Mouse (Mus musculus): ENCODE results near the gene Mgat5. TPM values are rescaled to one million over a fixed set of nuclear protein-coding genes. Genes with fewer than 3 reads are reported as not detected.
A peak's percentile ranks its signal among the peaks of the same experiment; 100 is the strongest.

The Mgat5 gene
- polyA plus RNA-seq, 1 experiment from 2014 or later, result 5.9 TPM

DNA sequence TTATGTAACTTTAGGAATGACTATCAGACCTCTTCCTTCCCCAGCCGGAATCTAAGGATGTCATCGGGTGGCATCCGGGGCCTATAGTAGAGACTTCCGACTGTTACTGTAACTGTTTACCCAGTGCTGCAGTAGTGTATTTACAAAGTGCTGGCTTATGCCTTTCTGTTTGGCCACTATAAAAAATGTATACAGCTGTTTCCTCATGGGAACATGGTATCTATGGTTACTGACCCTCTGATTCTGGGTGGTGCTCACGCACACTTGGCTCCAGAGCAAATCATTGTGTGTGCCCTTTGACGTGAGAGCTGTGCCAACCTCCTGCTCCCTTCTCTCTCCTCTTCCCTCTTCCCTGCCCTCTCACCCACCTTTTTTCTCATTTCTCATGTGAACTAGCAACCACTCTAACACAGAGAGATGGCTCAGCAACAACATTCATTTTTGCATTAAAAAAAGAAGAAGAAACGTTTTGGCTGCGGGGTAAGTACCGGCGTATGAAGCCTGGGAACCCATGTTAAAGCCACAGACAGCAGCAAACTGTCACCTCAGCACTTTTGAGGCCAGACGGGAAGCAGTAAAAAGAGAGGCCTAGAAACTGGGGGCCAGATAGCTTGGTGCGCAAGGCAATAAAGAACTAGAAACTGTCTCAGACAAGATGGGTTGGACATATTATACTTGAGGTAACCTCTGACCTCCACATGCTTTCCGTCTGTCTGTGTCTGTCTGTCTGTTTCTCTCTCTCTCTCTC, 65.6 kb downstream of the Mgat5 start:
- H3K36me3 ChIP-seq, result no peaks in the 10 kb centered on the region
- peak; percentile 29 for ATAC-seq
- no peaks in the 10 kb centered on the region for H3K9me3 ChIP-seq
- H3K4me2 ChIP-seq (replicated peaks), result no peak overlapping the region
- WGBS, result 66% methylated on average over 13 of the region's 13 CpGs
- peaks cover 7% of the 10 kb centered on the region for H3K4me1 ChIP-seq (replicated peaks)
- H3K9ac ChIP-seq, result no peak overlapping the region
- no peaks in the 10 kb centered on the region for H3K27me3 ChIP-seq (replicated peaks)
- peak overlapping the region; percentile 49; the same call in 1 of the 2 replicates for H3K27ac ChIP-seq
- H3K4me3 ChIP-seq (replicated peaks), result no peak overlapping the region

DNA sequence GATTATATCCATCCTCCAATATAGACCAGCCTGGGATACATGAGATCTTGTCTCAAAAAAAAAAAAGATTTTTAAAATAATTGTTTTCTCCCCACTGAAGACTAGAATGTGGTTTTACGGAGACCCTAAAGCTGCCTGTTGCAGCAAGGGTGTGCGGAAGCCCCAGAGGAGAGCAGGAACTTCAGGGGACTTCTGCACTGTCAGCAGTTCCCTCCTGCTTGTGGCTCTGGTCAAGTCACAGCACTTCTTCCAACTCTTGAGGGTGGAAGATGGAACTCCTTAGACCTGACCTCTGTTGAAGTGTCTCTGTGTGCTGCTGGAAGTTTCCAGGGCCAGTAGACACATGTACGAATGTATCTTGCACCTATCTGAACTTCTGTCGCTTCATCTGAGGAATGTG, 66.3 kb downstream of the Mgat5 start:
- Histone ChIP-seq H3K9ac (no peak overlapping the region), H3K4me3 (replicated peaks) (no peak overlapping the region), H3K9me3 (no peaks in the 10 kb centered on the region), H3K4me2 (replicated peaks) (no peak overlapping the region), H3K27me3 (replicated peaks) (no peaks in the 10 kb centered on the region), H3K27ac (no peak overlapping the region), H3K36me3 (no peaks in the 10 kb centered on the region), H3K4me1 (replicated peaks) (peaks cover 7% of the 10 kb centered on the region)
- ATAC-seq, result no peak
- WGBS, result 85% methylated on average over 4 of the region's 4 CpGs

DNA sequence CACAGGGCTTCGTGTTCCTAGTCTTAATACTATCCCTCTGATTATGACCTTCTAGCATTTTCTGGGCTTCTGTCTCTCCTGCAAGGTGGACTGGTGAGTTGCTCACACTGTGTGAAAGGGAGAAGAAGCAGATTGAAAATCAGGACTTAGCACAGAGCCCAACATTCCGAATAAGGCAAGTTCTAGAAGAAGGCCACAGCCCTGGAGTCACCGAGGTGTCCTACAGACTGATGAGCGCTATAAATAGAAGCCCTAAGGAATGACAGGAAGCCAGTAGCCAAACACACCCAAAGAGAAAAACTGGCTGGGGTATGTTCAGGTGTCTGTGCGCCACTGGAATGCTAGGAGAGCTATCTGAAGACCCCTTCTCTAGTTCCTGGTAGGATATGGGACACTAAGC, 68.5 kb downstream of the Mgat5 start:
- peaks cover 7% of the 10 kb centered on the region for H3K4me1 ChIP-seq (replicated peaks)
- no peak for ATAC-seq
- H3K4me3 ChIP-seq (replicated peaks), result no peak overlapping the region
- H3K27ac ChIP-seq, result no peak overlapping the region
- H3K36me3 ChIP-seq, result no peaks in the 10 kb centered on the region
- no peak overlapping the region for H3K4me2 ChIP-seq (replicated peaks)
- WGBS, result 78% methylated on average over 5 of the region's 5 CpGs
- H3K9me3 ChIP-seq, result no peaks in the 10 kb centered on the region
- no peak overlapping the region for H3K9ac ChIP-seq
- no peaks in the 10 kb centered on the region for H3K27me3 ChIP-seq (replicated peaks)

DNA sequence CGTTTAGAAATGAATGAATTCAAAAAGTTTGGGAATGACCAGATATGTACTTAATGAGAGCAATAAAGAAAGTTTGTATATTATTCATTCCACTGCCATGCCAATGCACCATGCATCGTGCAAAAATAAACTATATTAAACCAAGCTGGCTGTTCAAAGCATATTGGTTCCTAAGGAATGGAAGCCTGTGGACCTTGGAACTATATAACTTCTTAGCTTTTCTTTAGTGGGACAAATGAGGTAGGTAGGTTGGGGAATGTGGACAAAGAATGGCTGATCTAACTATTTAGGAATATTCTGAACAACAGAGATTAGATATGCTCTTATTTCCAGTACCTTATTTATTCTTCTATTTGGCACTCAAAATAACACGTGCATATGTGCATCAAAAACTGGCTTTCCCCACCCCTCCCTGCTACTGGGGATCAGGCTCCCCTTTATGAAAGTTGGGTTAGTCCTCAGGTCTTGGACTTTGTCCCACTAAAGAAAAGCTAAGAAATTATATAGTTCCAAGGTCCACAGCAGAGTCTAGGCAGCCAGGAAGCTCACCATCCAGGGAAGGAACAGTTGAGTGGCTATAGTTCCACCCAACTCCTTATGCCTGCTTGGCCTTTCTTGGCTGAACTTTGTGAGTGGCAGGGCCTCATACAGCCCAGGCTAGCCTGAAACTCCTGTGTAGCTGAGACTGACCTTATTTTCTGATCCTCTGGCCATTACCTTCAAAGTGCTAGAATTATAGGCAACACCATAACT, 70.9 kb downstream of the Mgat5 start:
- no peak overlapping the region for H3K4me2 ChIP-seq (replicated peaks)
- no peaks in the 10 kb centered on the region for H3K27me3 ChIP-seq (replicated peaks)
- H3K27ac ChIP-seq, result peak overlapping the region; percentile 61
- H3K9ac ChIP-seq, result no peak overlapping the region
- H3K4me1 ChIP-seq (replicated peaks), result peaks cover 7% of the 10 kb centered on the region; the same call in 1 of the 2 replicates
- H3K36me3 ChIP-seq, result no peaks in the 10 kb centered on the region
- H3K4me3 ChIP-seq (replicated peaks), result no peak overlapping the region
- 76% methylated on average over 3 of the region's 3 CpGs for WGBS
- ATAC-seq, result peak; percentile 96
- no peaks in the 10 kb centered on the region for H3K9me3 ChIP-seq

DNA sequence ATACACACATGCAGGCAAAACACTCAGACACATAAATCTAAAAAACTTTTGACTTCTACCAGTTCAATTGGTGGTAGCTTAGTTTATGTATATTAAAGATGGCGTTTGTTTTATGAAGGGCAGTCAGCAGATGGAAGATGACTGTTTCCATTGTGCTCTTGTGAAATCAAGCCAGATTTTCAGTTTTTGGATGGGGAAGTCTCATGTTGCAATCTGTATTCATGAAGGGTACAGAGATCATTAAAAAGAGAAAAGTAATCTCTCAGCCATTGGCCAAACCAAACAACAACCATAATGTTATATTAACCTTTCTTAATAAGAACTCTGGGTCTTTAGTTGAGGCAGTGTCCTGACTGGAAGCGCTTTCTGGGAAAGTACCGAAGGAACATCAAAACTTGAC, 73.3 kb downstream of the Mgat5 start:
- Histone ChIP-seq H3K4me2 (replicated peaks) (no peak overlapping the region), H3K27ac (no peak overlapping the region), H3K9me3 (no peaks in the 10 kb centered on the region), H3K4me1 (replicated peaks) (0 out of 2 replicates have a peak, but pooled peaks cover 3% of the 10 kb centered on the region), H3K9ac (no peak overlapping the region), H3K4me3 (replicated peaks) (no peak overlapping the region), H3K36me3 (no peaks in the 10 kb centered on the region), H3K27me3 (replicated peaks) (no peaks in the 10 kb centered on the region)
- WGBS, result 87% methylated on average over 3 of the region's 3 CpGs
- no peak for ATAC-seq

DNA sequence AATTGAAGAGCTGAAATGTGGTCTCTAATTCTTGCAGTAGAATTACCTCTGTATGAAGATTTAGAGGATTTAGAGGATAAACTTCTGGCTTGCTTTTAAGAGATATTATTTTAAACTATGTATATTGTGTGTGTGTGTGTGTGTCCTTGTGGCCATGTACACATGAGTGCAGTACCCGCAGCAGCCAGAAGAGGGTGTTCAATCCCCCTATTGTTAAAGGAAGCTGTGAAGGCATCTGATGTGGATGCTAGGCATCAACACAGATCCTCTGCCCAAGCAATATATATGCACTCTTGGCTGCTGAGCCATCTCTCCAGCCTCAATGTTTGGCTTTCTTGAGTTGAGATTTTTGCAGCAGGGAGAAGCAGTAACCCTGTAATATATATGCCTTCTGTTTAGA, 75.4 kb downstream of the Mgat5 start:
- ATAC-seq, result no peak
- Histone ChIP-seq H3K27me3 (replicated peaks) (no peaks in the 10 kb centered on the region), H3K27ac (no peak overlapping the region), H3K4me3 (replicated peaks) (no peak overlapping the region), H3K9ac (no peak overlapping the region), H3K36me3 (no peaks in the 10 kb centered on the region), H3K4me2 (replicated peaks) (no peak overlapping the region), H3K4me1 (replicated peaks) (no peaks in the 10 kb centered on the region), H3K9me3 (no peaks in the 10 kb centered on the region)
- 96% methylated on average over 1 of the region's 1 CpGs for WGBS

DNA sequence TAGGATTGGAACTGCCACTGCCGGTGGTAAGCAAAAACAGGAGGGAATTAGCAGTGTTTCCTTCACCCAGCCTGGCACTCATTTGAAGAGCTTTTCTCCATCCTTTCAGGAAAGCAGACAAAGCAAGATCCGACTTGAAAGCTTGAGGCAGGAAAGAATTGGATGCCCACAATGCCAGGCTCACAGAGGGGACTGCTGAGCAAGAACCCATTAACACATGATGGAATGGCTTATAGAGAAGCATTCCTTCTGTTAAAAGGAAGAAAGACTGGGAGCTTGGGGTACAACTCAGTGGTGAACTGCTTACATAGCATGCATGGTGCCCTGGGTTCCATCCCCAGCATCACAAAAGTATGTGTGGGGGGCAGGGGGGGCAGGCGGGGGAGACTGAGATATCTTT, 80.2 kb downstream of the Mgat5 start:
- 78% methylated on average over 3 of the region's 3 CpGs for WGBS
- Histone ChIP-seq H3K27me3 (replicated peaks) (no peaks in the 10 kb centered on the region), H3K36me3 (no peaks in the 10 kb centered on the region)

DNA sequence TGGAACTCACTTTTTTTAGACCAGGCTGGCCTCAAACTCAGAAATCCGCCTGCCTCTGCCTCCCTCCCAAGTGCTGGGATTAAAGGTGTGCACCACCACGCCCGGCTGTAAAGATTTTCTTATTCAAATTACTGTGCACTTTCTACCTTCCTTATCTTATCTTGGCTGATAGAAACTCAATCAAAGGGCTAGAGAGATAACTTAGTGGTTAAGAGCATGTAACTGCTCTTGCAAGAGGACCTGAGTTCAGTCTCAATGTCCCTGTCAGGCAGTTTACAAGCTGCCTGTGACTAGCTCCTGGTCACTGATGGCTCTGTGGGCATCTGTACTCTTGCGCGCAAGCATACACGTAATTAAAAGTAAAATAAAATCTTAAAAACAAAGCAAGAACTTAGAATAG, 82.7 kb downstream of the Mgat5 start:
- ATAC-seq, result peak; percentile 71
- H3K27me3 ChIP-seq (replicated peaks), result no peaks in the 10 kb centered on the region
- no peaks in the 10 kb centered on the region for H3K36me3 ChIP-seq
- no peaks in the 10 kb centered on the region for H3K4me1 ChIP-seq (replicated peaks)
- no peak overlapping the region for H3K4me3 ChIP-seq (replicated peaks)
- 80% methylated on average over 6 of the region's 6 CpGs for WGBS
- no peak overlapping the region for H3K9ac ChIP-seq
- no peak overlapping the region for H3K4me2 ChIP-seq (replicated peaks)
- H3K27ac ChIP-seq, result no peak overlapping the region
- H3K9me3 ChIP-seq, result no peaks in the 10 kb centered on the region

More for the DNA sequence above, 80.2 kb downstream of the Mgat5 start:
- H3K4me3 ChIP-seq (replicated peaks), result no peak overlapping the region
- H3K4me1 ChIP-seq (replicated peaks), result no peaks in the 10 kb centered on the region
- no peaks in the 10 kb centered on the region for H3K9me3 ChIP-seq
- no peak for ATAC-seq
- no peak overlapping the region for H3K9ac ChIP-seq
- H3K4me2 ChIP-seq (replicated peaks), result no peak overlapping the region
- H3K27ac ChIP-seq, result no peak overlapping the region

DNA sequence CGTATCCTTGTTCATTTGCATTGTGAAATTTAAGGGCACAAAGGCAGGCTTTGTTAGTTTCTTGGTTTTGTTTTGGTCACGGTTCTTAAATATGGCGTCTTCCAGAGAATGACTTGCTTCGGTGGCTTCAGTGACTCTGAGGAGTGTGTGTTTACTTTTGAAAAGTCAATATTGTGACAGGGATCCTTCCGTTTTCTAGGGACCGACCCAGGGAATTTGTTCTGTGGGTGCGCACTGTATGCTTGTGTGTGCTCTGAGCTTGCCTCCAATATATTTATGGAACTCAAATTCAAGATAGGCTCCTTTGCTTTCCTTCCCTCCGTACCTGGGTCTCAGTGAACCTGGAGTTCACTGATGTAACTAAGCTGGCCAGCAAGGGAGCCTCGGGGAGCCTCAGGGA, 86.1 kb downstream of the Mgat5 start:
- Histone ChIP-seq H3K4me3 (replicated peaks) (no peak overlapping the region), H3K9ac (no peak overlapping the region), H3K4me2 (replicated peaks) (no peak overlapping the region), H3K27me3 (replicated peaks) (no peaks in the 10 kb centered on the region), H3K36me3 (no peaks in the 10 kb centered on the region), H3K9me3 (no peaks in the 10 kb centered on the region), H3K4me1 (replicated peaks) (no peaks in the 10 kb centered on the region), H3K27ac (no peak overlapping the region)
- ATAC-seq, result peak; percentile 51
- 58% methylated on average over 9 of the region's 9 CpGs for WGBS

DNA sequence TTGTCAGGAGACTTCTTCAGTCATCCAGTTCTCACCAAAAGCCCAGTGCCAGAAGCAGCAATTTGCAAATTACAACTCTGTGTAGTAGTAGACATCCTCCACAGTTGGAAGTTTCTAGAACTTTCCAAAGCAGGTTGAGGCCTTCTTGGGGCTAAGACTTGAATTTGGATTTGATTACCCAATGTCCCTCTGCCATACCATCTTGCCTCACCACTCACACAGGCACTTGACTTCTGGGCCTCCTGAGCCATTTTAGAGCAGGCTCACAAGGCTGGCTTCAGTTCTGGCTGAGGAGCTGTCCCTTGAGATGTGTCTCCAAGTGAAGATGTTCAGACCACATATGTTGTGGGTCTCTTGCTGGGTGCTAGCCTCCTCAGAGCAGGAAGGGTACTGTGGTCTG, 86.9 kb downstream of the Mgat5 start:
- no peak overlapping the region for H3K4me2 ChIP-seq (replicated peaks)
- no peaks in the 10 kb centered on the region for H3K4me1 ChIP-seq (replicated peaks)
- H3K9ac ChIP-seq, result no peak overlapping the region
- H3K4me3 ChIP-seq (replicated peaks), result no peak overlapping the region
- H3K27ac ChIP-seq, result no peak overlapping the region
- ATAC-seq, result no peak
- no peaks in the 10 kb centered on the region for H3K9me3 ChIP-seq
- H3K36me3 ChIP-seq, result no peaks in the 10 kb centered on the region
- no peaks in the 10 kb centered on the region for H3K27me3 ChIP-seq (replicated peaks)

DNA sequence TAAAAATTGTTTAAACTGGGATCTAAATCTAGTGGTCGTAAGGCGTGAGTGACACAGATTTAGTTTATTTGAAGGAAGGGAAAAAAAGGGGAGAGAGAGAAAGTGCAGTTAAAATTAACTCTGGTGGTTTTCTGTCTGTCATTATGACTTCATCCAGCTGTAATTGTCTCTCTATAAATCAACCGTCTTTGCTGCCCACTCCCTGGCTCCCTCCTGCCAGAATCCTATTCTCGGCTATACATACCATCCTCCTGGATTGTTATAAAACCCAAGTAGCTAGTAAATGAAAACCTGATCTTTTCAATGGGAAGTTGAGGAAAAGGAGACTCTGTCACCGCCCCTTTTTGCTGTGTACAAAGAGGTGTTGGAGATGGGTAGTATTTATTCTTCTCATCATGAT, 88.5 kb downstream of the Mgat5 start:
- no peaks in the 10 kb centered on the region for H3K9me3 ChIP-seq
- H3K9ac ChIP-seq, result no peak overlapping the region
- no peak overlapping the region for H3K4me3 ChIP-seq (replicated peaks)
- no peak overlapping the region for H3K27ac ChIP-seq
- no peaks in the 10 kb centered on the region for H3K36me3 ChIP-seq
- ATAC-seq, result no peak
- H3K27me3 ChIP-seq (replicated peaks), result no peaks in the 10 kb centered on the region
- 46% methylated on average over 5 of the region's 5 CpGs for WGBS
- no peak overlapping the region for H3K4me2 ChIP-seq (replicated peaks)
- no peaks in the 10 kb centered on the region for H3K4me1 ChIP-seq (replicated peaks)

DNA sequence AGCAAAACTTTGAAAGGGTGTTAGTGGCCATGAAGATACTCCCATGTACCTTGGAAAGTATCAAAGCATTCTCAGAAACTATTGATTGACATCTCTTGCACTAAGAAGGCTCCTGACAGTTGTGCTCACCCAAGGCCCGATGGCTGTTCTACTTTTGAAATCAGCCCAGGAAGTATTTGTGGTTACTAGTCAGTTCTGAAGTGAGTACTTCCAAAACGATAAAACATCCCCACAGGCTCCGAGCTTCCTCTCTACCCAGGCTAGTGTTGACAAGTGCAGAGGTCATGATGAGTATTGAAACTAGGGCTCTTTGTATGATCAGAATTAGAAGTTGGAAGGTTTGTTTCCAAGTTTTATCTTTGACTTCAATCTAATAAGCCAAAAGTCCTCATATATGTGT, 92.0 kb downstream of the Mgat5 start:
- no peak overlapping the region for H3K4me3 ChIP-seq (replicated peaks)
- H3K36me3 ChIP-seq, result no peaks in the 10 kb centered on the region
- no peak for ATAC-seq
- 79% methylated on average over 3 of the region's 3 CpGs for WGBS
- H3K27ac ChIP-seq, result no peak overlapping the region
- no peaks in the 10 kb centered on the region for H3K9me3 ChIP-seq
- H3K4me1 ChIP-seq (replicated peaks), result no peaks in the 10 kb centered on the region
- no peaks in the 10 kb centered on the region for H3K27me3 ChIP-seq (replicated peaks)
- no peak overlapping the region for H3K4me2 ChIP-seq (replicated peaks)
- H3K9ac ChIP-seq, result no peak overlapping the region

DNA sequence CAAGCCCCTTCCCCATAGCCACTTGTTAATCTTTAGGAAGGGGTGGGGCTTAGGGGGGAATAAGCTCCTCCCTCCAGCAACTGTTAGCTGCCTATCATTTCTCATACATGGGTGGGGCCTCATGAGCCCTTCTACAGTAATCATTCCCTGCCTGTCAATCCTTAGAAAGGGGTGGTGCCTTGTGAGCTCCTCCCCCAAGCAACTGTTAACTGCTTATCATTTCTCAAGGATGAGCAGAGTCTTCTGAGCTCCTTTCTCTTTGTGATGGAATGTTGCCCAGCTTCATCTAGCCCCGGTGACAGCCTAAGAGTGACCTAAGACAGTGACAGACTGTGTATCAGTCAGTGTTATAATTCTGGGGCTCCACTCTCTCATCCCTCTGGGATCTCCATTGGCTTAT, 95.0 kb downstream of the Mgat5 start:
- no peak for ATAC-seq
- Histone ChIP-seq H3K4me3 (replicated peaks) (no peak overlapping the region), H3K36me3 (no peaks in the 10 kb centered on the region), H3K4me2 (replicated peaks) (no peak overlapping the region), H3K4me1 (replicated peaks) (no peaks in the 10 kb centered on the region), H3K27me3 (replicated peaks) (no peaks in the 10 kb centered on the region), H3K9me3 (no peaks in the 10 kb centered on the region), H3K9ac (no peak overlapping the region), H3K27ac (no peak overlapping the region)
- 95% methylated on average over 1 of the region's 1 CpGs for WGBS

Measured in intestine, embryonic 15.5 days (tissue).